Mouse (Mus musculus) cerebellum, postnatal 25 days (tissue): ENCODE results near the gene Lsmem1.

Experiments used
- DNase-seq, 2 experiments: peaks; one replicate each; pipeline ENCODE4 v3.0.0; 2021; ENCODE audit warnings: mixed read lengths in 2 of 2

Lsmem1 gene

DNA sequence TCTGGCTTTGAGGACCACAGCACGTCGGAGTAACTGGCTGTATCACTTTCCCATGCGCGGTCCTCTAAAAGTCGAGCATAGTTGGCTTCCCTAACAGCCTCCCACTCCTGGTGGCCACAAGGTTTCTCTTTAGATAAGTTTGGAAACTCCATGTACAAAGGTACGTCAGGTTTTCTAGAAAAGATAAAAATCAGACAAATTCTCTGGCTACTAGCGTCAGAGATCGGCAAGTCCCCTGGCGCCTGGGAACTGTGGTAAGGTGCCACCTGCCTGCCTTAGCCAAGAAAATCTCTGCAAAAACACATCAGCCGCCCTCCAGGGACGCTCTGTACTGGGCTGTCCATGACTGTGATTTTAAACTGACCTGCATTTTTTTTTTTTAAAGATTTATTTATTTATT is 64.8 kb downstream of the Lsmem1 start:
- no peak for DNase-seq

- peak; percentile 11 to 42 for DNase-seq
Measured at GRCm38 (mm10) chr12:40133573-40134271, 65.6 kb downstream of the Lsmem1 start, which contains the start of gene Scin. Gene Scin, minus strand, starts transcription at chr12:40134228.

DNA sequence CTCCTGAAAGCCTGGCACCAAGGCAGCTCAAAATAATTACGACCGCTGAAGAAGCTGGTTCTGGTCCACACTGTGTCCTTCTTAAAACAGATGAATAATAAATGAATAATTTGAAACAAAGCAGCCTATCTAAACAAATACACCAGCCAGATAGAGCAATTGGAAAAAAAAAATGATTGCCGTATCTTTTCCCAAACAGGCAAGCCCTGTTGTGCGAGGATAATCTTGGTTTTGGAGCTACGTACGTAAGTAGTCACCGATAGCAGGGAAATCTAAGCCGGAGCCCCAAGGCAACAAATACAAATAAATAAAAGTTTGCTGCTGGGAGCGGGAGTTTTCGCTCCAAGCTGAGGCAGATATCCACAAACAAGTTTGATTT is 66.1 kb downstream of the Lsmem1 start:
- DNase-seq = no peak
